Mouse (Mus musculus): ENCODE measurements at regions not wholly inside any gene's neighbourhood (a gene's known extent, or its start where the extent isn't known, plus 50 kb on each side); places are given as distances from the start of the nearest gene placed in this dataset.

DNA sequence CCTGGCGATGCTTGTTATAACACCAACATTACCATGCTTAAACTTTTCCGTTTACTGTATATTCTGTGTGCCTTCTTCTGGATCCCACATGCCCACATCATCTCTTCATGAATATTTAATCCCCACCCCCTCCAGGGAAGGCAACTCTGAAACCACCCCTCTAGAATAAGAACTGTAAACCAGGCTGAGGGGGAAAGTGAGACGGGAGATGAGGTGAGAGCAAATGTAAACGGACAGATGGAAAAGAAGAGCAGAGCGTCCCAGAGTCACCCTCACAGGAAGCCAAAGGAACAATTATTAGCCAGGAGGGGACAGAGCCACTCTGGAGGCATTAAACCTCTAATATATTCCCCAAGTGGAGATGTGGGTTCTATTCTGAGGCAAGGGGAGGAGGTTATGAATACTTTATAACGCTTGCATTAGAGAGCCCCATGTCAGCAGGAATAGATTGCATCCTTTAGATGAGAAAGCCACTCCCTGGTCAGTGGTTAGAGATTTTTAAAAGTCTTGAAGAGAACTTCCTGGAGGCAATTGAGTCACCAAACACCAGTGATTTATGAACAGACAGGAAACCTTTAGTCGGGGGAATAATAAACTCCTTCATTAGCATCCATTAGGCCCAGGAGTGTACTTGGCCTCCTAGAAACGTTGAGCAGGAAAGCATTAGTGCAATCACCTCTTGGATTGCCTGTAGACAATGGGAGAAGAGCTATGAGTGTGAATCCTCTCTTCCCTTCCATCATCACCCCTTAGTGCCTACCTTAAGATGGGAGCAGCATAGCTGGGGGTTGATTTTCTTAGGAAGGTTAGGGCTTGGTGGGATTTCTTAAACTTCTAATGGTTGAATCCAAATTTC, 220.1 kb downstream of the Elavl2 start:
- no peak for DNase-seq (ENCODE audit: low spot score in 2 of 2)

DNA sequence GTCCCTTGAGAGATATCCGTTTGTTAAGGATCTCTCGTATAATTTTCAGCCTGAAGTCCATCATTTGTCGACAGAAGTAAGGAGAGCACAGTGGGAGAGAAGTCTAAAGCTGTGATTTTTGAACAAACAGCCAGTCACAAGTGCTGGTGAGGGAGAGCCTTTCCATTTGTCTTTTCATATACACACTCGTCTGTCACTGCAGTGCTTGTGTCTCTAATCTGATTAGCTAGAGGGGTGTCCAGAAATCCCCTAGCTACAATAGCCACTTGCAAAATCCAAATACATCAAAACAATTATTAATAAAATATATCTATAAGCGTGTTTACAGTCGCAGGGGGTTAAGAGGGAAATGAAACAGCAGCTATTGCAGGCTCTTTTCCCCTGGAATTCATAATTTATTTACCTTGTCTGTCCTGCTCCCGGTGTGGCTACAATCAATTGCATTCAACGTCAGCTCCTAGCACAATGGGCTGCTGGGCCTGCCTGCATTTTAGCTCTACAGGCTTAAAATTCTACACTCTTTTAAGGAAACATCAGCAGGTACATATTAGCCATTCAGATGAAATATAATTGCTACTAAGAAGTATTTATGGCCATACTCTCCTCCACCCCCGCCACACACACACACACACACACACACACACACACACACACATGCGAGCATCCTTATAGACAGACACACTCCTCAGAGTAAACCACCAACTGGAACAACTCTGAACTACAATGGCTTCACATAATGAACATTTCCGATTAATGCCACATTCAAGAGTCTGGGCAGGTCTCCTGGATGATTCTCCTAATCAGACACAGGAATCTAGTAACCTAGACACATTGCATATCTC, 236.1 kb downstream of the Elavl2 start:
- DNase-seq (ENCODE audit: low spot score in 2 of 2): no peak

DNA sequence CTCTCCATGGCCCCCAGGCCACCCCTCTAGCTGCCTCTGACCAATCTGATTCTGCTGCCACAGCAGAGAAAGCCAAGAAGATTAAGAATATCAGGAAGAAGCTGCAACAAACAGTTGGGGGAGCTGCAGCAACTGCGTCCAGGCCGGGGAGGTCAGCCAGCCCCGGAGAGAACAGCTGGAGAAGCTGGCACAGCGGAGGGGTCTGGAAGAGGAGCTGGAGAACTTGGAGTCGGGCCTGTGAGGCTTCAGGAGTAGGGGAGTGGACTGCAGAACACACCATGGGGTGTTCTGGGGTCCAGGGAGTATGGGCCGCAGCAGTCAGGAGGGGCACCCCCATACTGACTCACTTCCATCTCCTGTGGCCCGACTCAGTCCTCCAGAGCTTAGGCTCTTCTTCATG, 243.5 kb downstream of the Elavl2 start:
- peak; percentile 27 to 75 for DNase-seq (ENCODE audit: low spot score in 2 of 2)

DNA sequence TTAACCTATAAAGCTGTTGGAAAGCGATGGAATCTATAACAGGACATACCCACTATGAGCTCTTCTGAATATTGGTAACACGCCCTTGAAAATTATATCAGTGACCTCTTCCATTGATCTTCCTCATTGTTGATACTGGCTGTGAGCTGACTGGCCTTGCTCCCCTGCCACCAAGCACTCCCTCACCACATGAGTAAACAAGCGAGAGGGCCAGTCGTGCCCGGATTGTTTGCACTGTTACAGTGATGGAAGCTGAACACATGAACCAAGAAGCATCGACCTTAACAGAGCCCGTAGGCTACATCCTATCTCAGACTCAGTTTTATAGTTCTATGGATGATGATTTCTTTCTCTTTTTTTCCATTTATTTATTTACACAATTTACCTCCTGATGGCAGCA, 255.9 kb downstream of the Elavl2 start:
- no peak for DNase-seq (ENCODE audit: low spot score in 2 of 2)

DNA sequence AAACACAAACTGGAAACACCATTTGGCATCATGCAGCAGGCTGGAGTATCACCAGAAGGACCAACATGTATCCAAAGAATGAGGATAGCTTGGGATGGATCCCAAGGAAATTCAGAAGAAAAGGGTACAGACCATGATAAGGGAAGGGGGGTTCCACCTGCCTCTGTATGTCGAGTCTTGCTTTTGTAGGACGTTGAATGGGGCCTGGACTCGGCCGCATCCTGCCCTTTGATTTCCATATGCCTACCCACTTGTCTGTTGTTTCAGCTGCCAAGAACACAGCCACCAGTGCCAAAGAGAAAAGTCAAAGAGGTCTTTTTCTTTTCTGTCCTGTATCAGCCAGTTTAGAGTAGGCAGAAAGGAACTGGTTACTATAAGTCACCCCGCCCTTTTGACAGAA, 256.7 kb downstream of the Elavl2 start:
- DNase-seq (ENCODE audit: low spot score in 2 of 2): no peak

DNA sequence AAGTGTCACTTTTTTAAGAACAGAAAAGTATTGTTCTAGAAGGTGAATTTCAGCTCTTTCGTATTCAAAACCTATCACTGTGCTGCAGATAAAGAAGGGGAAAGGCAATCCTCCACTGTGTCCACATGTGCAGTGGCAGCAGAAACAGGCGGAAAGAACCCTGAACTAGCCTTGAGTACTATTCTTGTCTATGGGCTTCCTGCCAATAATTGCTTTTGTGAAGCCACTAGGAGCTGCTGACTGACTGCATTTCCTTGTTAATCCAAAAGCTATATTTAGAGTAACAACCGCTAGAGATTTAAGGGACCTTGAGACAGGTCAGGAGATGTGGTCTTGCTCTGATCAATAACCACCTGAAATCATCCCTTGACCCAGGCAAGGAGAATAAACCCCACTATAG, 265.3 kb downstream of the Elavl2 start:
- no peak for DNase-seq (ENCODE audit: low spot score in 2 of 2)

DNA sequence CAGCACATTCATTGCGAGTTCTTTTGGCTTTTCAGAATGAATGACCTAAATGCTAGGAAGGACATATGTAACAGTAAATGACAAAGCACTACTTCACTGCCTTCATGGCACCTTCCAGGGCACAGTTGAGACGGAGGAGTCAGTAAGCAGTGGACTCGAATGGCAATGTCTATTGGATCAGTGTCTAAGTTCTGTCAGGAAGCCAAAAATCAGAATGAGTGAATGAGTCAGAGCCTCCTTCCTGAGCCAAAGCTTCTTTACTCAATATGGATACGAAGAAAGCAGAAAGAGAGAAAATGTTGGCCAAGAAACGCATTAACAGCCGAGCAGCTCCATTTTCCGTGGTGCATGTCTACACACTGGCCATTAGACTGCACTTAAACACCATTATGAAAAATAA, 268.3 kb downstream of the Elavl2 start:
- DNase-seq (ENCODE audit: low spot score in 2 of 2): no peak

DNA sequence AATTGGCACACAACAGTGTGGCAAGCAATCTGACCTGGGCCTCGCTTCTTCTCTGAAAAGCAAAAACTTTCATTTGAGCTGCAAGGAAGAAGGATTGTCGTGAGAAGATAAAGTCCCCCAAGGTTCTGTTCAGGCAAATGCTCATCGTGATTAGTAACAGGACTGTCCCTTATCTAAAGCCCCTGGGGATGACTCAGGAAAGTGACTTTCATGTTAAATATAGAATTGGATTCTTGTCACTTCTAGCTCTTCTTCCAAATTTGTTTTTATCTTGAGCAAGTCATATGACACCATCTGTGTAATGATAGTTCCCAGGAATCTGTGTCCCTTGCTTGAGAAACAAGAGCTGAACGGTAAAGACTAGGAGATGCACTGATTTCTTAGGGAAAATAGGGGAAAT, 280.3 kb downstream of the Elavl2 start:
- DNase-seq (ENCODE audit: low spot score in 2 of 2): no peak

DNA sequence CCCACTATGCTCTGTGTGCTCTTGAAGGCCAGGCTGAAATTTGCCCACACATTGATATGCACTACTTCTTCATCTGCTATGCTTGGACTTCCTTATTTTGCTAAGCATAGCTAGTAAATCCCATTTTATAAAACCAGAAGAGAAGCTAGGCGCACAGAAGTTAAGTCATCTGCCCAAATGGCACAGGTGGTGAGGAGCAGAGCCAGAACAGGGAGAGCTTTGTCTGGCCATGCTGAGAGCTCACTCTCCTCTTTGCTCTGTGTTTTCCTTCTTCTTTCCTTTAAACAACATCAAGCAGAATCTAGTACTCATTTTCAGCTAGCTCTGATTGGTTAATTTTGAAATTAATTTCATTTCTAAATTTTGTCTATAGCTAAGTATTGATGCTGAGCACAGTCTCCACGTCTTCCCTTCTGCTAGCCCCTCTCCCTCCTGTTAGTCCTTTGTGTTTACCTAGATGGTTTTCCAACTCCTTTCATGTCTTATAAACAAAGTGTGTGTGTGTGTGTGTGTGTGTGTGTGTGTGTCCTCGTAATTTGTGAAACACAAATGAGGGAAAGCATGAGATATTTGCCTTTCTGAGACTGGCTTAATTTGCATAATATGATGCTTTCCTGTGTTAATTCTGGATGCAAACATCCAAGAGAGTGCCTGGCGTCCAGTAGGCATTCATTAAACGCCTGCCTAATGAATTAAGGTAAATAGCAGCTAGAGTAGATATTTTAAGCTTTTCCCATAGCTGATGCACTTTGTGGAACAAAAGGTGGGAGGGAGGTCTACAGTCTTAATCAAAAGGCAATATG, 283.6 kb downstream of the Elavl2 start:
- no peak for DNase-seq (ENCODE audit: low spot score in 2 of 2)

DNA sequence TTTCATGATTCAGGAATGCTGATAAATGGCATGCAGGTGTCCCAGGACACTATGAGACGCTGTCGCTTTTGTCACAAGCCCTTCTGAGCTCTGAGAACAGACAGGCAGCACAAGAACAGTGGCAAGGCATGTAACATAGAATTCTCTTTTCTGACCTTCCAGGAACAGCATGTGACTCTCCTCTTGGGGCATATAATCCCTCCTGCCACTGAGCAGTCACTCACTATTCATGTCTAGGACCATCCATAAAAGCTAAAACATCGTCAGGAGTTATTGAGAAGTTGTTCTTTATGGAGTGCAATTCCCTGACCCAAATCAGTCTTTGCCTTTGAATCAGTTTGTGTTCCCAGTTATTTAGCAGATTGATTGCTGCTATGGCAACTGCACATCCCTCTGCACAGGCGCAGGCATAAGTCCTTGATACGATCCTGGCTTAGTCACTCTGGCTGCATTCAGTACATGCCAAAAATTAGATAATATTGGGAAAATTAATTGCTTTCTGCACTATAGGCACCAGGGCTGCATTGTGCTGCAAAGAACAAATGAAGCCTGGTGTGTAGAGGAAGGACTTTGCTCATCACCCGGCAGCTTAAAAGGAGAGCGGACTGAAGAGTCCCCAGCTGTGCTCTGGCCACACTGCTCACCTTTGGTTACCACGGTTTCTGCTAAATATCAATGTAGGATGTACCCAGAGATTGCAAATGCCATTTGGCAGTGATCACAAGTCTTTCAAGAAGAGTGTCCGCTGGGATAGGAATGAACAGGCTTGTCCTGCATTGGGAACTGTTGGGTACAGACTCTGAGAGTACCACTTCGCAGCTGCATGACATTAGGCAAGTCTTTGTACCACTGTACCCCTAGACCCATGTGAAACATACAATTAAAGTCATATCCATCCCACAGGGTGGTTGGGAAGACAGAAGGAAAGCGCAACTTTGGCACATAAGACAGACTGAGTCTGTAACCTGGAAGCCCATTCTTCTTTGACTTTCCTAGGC, 288.6 kb downstream of the Elavl2 start:
- no peak for DNase-seq (ENCODE audit: low spot score in 2 of 2)

DNA sequence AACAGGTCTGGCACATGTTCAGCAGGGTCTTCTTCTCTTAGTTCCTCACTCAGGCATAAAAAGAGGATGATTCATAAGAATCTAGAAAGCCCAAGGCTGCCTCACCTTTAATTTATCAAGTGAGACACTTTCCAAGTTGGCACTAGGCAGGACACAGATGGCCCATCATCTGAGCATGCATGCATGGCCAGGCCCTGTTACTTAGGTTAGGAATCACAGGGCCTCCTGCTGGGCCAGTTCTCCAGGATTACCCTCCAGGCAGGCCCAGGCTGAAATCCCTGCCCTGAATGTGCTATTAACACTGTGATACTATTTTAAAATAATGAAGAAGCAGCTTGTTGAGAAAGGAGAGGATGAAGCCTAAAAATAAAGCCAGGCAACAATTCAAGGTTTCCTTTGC, 304.5 kb downstream of the Elavl2 start:
- no peak for DNase-seq (ENCODE audit: low spot score in 2 of 2)

DNA sequence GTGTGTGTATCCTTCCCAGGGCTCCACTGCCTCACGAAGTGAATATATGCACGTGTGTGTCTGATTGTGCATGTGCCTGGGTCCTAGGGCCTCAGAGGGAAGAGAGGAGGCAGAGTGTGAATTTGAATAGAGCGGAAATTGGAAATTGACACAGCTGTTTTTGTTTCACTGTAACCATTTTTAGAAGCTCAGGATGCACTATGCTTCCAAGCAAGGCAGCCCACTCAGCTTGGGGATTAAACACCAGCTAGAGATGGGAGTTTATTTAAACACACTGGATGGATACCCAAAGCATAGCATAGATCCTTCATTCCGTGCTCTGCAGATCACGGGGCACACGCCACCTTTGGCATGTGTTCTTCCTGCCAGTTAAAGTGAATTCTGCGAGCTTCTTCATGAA, 306.2 kb downstream of the Elavl2 start:
- no peak for DNase-seq (ENCODE audit: low spot score in 2 of 2)

DNA sequence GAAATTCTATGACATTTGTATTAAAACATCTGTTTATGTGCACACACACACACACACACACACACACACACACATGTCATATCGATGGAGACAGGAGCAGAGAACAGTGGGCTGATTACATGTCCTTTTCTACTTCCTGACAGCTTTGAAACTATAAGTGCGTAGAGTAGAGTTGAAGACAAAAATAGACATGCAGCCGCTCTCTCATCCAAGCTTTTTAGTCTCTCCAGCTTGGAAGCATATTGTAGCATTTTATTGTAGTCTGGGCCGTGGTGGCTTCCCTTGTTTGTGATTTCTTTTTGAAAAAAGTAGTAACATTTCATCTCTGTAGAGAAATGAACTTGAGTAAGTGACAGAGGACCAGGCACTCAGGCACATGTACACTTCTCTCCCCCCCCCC, 306.7 kb downstream of the Elavl2 start:
- DNase-seq (ENCODE audit: low spot score in 2 of 2): no peak

DNA sequence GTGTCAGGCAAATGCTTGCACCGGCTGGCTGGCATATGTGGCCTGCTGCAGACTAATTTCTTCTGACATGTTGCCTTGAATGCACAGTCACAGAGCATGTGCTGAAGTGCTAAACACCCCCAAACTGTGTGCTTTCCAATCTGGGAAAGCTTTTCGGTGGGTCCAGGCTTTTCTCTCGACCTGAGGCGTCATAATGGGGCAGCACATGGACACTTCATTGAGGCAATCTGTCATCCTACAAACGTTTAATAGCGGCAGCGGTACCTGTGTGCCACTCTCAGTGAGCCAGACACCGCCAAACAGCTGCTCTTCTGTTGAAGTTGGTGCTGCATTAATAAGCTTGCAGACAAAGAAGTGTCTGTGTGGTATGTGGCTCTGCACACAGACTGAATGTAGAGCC, 308.3 kb downstream of the Elavl2 start:
- DNase-seq (ENCODE audit: low spot score in 2 of 2): no peak

DNA sequence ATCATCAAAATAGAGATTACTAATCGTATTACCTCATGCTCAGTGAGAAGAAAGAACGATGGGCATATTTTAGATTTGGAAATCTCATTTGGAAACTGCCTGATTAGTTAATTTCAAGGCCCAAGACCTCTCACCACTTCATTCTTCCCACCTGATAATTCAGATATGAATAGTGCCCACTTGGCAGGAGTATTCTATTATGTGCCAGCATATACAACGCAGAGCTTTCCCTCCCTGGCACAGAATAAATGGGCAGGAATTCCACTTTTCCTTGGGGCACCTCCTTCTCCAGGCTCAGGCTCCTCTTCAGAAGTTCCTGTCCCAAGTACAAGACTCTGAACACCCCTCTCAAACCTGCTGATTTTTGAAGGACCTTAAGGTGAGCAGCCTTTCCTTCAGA, 308.7 kb downstream of the Elavl2 start:
- no peak for DNase-seq (ENCODE audit: low spot score in 2 of 2)

DNA sequence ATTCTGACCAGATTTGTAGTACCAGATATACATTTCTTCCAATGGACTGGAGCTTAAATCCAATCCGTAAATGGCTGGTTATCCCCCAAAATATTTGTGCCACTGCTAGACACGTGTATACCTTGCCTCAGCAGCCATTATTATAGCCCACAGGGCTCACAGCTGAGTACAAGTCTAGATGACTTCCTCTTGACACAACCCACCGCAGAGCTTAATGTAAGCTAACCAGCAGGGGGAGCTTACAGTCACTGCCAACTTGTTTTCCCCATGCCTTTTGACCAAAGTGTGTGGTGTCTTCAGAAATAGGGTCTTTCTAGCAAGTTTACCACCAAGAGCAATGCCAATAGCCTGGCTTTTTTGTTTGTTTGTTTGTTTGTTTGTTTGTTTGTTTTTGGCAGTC, 316.6 kb downstream of the Elavl2 start:
- no peak for DNase-seq (ENCODE audit: low spot score in 2 of 2)

DNA sequence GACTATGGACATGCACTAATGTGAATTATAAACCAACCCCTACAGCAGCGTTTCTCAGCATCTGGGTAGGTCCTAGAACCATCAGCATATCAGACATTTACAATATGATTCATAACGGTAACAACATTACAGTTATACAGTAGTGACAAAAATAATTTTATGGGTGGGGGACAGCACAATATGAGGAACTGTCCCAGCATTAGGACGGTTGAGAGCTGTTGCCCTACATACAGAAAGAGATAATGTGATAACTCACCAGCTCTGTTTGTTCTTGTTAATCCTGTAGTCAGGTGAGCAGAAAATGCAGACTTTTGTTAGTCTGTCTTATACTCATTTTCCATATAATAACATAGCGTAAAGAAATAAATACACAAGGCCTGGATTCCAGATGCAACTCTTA, 319.1 kb downstream of the Elavl2 start:
- no peak for DNase-seq (ENCODE audit: low spot score in 2 of 2)

DNA sequence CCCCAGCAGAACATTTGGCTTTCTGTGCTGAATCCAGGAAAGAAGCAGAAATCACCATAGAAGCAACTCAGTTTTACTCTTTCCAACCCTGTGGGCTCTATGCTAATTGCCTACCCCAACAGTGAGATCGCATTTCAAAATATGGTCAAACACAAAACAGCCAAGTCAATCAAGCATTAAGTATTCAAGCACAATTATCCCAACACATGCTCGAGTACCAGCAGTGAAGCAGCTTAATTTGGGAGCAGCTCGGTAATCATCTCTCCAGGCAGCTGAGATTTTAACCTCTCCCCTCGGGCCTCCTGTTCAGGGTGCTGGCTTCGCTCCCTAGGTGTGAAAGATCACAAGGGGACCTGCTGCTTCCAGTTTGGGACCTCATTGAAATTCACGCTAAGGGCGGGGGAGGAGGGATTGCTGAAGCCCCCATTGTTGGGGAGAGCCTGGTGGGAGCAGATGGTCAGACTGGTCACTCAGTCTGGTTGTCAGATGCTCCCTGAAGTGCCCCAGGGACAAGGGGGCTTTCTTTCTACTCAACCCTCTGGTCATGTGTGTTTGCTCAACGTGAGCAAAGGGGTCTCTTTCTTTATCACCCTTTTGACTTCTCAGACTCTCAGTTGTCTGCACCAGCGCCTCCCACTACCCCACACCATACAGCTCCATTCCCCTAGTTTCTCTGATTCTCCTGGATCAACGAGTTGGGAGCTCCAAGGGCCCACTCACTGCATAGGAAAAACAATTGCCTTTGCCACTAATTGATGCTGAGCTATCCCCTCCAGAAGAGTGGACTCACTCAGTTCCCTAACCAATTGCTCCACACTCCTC, 319.8 kb downstream of the Elavl2 start:
- DNase-seq (ENCODE audit: low spot score in 2 of 2): no peak

DNA sequence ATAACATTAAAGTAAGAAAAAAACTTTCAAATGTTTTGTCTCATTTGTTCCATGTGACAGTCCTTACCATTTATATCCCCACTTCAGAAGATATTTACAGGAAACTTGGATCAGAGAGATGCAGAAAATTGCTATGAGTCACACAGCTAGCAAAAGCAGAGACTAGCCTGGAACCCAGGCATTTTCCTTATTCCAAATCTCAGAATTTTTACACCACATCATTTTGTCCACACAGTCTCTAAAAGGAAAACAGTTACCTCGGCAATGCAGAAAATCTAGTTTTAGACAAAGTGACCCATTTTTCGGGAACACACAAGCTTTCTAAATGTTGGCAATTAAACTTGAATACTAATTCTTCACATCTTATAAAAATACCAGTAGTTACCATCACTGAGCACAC, 329.3 kb downstream of the Elavl2 start:
- no peak for DNase-seq (ENCODE audit: low spot score in 2 of 2)

DNA sequence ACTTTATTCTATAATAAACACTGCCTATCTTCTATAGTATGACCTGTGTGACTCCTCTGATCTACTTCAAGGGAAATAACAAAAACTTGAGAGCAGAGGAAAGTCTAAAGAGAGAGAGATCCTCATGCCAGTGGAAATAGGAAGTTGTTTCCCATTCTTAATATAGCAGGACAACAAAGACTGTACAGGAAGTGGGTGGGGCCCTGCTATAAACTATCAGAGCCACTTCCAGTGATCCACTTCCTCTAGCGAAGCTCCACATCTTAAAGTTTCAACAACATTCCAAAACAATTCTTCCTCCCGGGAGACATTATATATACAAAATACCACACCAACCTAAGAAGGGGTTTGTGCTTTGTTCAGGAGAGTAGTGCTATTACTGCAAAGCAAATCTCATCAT, 339.7 kb downstream of the Elavl2 start:
- no peak for DNase-seq (ENCODE audit: low spot score in 2 of 2)

Data from gastrocnemius, postnatal 4 days (tissue).